Mouse (Mus musculus): ENCODE data around the gene Pebp1. TPM values are rescaled to one million over a fixed set of nuclear protein-coding genes. Genes with fewer than 3 reads are reported as not detected.

The Pebp1 gene
- polyA plus RNA-seq, 1 experiment from 2014 or later = 129 TPM

GRCm38 (mm10) chr5:117282360-117282759, 5.1 kb downstream of the Pebp1 start:
- Histone ChIP-seq H3K27ac (ENCODE audit: low read depth) (no peak overlapping the region), H3K4me2 (ENCODE audit: low read depth, low read length) (no peak overlapping the region), H3K9me3 (ENCODE audit: low read length) (no peaks in the 10 kb centered on the region), H3K27me3 (ENCODE audit: insufficient read depth, low read length) (no peaks in the 10 kb centered on the region), H3K4me1 (ENCODE audit: insufficient read depth) (peaks cover 7% of the 10 kb centered on the region), H3K36me3 (replicated peaks; ENCODE audit: insufficient read depth, low read length) (peaks cover 5% of the 10 kb centered on the region), H3K9ac (replicated peaks) (no peak overlapping the region), H3K4me3 (ENCODE audit: low read depth, low read length) (no peak overlapping the region)
- no peak for TF ChIP-seq EP300 (IDR thresholded peaks at IDR 0.05; ENCODE audit: low read depth)
- TF ChIP-seq CTCF (IDR thresholded peaks at IDR 0.05; ENCODE audit: low read depth) = peak; percentile 30
- DNase-seq (no peak), ATAC-seq (no peak)
- 78% methylated on average over 8 of the region's 8 CpGs for WGBS (ENCODE audit: insufficient replicate concordance)

DNA sequence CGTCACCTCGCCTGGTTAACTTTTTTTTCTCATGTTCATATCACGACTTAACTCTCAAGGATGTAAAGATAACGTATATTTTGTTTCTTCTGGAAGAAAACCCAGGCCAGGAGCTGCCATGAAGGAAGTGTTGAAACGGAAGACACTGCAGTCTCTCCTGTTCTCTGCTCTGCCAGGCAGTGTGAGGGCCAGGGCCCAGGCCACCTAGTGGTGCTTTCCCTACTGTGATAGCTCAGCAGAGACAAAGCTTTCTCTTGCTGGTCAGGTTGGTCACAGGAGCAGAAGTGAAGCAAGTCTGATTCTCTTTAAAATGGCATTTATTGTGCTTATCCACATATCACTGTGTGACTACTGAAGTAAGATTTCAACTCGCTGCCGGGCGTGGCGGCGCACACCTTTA, 5.9 kb downstream of the Pebp1 start:
- Histone ChIP-seq H3K36me3 (replicated peaks; ENCODE audit: insufficient read depth, low read length) (peaks cover 5% of the 10 kb centered on the region), H3K9ac (replicated peaks) (no peak overlapping the region), H3K9me3 (ENCODE audit: low read length) (no peaks in the 10 kb centered on the region), H3K4me2 (ENCODE audit: low read depth, low read length) (no peak overlapping the region), H3K4me3 (ENCODE audit: low read depth, low read length) (no peak overlapping the region), H3K4me1 (ENCODE audit: insufficient read depth) (peaks cover 3% of the 10 kb centered on the region), H3K27ac (ENCODE audit: low read depth) (no peak overlapping the region), H3K27me3 (ENCODE audit: insufficient read depth, low read length) (no peaks in the 10 kb centered on the region)
- 85% methylated on average over 10 of the region's 10 CpGs for WGBS (ENCODE audit: insufficient replicate concordance)
- TF ChIP-seq CTCF (IDR thresholded peaks at IDR 0.05; ENCODE audit: low read depth) = peak; percentile 32; the same call in 1 of the 2 replicates
- TF ChIP-seq EP300 (IDR thresholded peaks at IDR 0.05; ENCODE audit: low read depth) = no peak
- DNase-seq = no peak
- ATAC-seq = no peak

DNA sequence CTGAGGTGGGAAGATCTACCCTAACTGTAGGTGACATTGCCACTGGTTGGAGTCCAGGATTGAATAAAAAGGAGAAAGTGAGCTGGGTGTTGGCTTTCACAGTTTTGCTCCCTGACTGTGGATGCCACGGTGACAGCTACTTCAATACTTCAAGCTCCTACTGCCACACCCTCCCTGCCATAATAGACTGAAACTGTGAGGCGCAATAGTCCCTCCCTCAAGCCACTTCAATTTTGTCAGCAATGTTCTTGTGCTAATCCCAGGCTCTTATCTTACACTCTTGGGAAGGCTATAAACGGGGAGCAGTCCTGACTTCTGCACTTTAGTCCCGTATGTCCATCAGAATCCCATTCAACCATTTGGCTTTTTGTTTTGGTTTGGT, 7.8 kb downstream of the Pebp1 start:
- Histone ChIP-seq H3K9me3 (ENCODE audit: low read length) (no peaks in the 10 kb centered on the region), H3K4me1 (ENCODE audit: insufficient read depth) (no peaks in the 10 kb centered on the region), H3K27me3 (ENCODE audit: insufficient read depth, low read length) (no peaks in the 10 kb centered on the region), H3K4me3 (ENCODE audit: low read depth, low read length) (no peak overlapping the region), H3K36me3 (replicated peaks; ENCODE audit: insufficient read depth, low read length) (peaks cover 5% of the 10 kb centered on the region), H3K9ac (replicated peaks) (no peak overlapping the region), H3K27ac (ENCODE audit: low read depth) (peak overlapping the region; percentile 1), H3K4me2 (ENCODE audit: low read depth, low read length) (no peak overlapping the region)
- no peak for ATAC-seq
- TF ChIP-seq CTCF (IDR thresholded peaks at IDR 0.05; ENCODE audit: low read depth) = no peak
- no peak for TF ChIP-seq EP300 (IDR thresholded peaks at IDR 0.05; ENCODE audit: low read depth)
- DNase-seq = no peak
- 56% methylated on average over 4 of the region's 4 CpGs for WGBS (ENCODE audit: insufficient replicate concordance)

- Histone ChIP-seq H3K9me3 (ENCODE audit: low read length) (no peaks in the 10 kb centered on the region), H3K4me2 (ENCODE audit: low read depth, low read length) (peak overlapping the region; percentile 14; the same call in 1 of the 2 replicates), H3K4me1 (ENCODE audit: insufficient read depth) (no peaks in the 10 kb centered on the region), H3K36me3 (replicated peaks; ENCODE audit: insufficient read depth, low read length) (peaks cover 4% of the 10 kb centered on the region), H3K4me3 (ENCODE audit: low read depth, low read length) (no peak overlapping the region), H3K9ac (replicated peaks) (no peak overlapping the region), H3K27ac (ENCODE audit: low read depth) (peak overlapping the region; percentile 79), H3K27me3 (ENCODE audit: insufficient read depth, low read length) (no peaks in the 10 kb centered on the region)
- DNase-seq (peak; percentile 81), ATAC-seq (peak; percentile 92)
- TF ChIP-seq EP300 (IDR thresholded peaks at IDR 0.05; ENCODE audit: low read depth) (no peak), CTCF (IDR thresholded peaks at IDR 0.05; ENCODE audit: low read depth) (no peak)
- WGBS (ENCODE audit: insufficient replicate concordance) = 67% methylated on average over 15 of the region's 15 CpGs
These were observed 8.4 kb downstream of the Pebp1 start for GRCm38 (mm10) chr5:117278809-117279668.

DNA sequence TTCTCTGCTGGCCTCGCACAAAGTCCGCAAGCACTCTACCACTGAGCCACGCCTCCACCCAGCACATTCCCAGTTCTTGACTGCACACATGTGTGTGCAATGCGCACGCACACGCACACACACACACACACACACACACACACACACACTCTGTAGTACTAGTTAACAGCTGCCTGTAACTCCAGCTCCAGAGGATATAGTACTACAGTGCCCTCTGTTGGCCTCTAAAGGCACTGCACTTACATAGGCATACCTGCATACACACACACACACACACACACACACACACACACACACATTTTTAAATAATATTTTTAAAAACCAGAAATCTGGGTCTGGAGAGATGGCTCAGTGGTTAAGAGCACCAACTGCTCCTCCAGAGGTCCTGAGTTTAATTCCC, 9.6 kb downstream of the Pebp1 start:
- 96% methylated on average over 6 of the region's 6 CpGs for WGBS (ENCODE audit: insufficient replicate concordance)
- no peak for ATAC-seq

GRCm38 (mm10) chr5:117274817-117275216, 12.6 kb downstream of the Pebp1 start:
- WGBS (ENCODE audit: insufficient replicate concordance) = 65% methylated on average over 5 of the region's 5 CpGs
- TF ChIP-seq CTCF (IDR thresholded peaks at IDR 0.05; ENCODE audit: low read depth) (peak; percentile 56), EP300 (IDR thresholded peaks at IDR 0.05; ENCODE audit: low read depth) (no peak)
- ATAC-seq (no peak), DNase-seq (no peak)
- Histone ChIP-seq H3K9ac (replicated peaks) (no peak overlapping the region), H3K4me2 (ENCODE audit: low read depth, low read length) (no peak overlapping the region), H3K36me3 (replicated peaks; ENCODE audit: insufficient read depth, low read length) (peaks cover 20% of the 10 kb centered on the region; the same call in 1 of the 2 replicates), H3K27me3 (ENCODE audit: insufficient read depth, low read length) (no peaks in the 10 kb centered on the region), H3K9me3 (ENCODE audit: low read length) (no peaks in the 10 kb centered on the region), H3K27ac (ENCODE audit: low read depth) (no peak overlapping the region), H3K4me1 (ENCODE audit: insufficient read depth) (no peaks in the 10 kb centered on the region), H3K4me3 (ENCODE audit: low read depth, low read length) (no peak overlapping the region)

More for the DNA sequence above, 9.6 kb downstream of the Pebp1 start:
- no peaks in the 10 kb centered on the region for H3K4me1 ChIP-seq (ENCODE audit: insufficient read depth)
- DNase-seq = no peak
- no peak overlapping the region for H3K9ac ChIP-seq (replicated peaks)
- H3K4me3 ChIP-seq (ENCODE audit: low read depth, low read length) = no peak overlapping the region
- no peak overlapping the region for H3K27ac ChIP-seq (ENCODE audit: low read depth)
- peaks cover 9% of the 10 kb centered on the region for H3K36me3 ChIP-seq (replicated peaks; ENCODE audit: insufficient read depth, low read length)
- no peak overlapping the region for H3K4me2 ChIP-seq (ENCODE audit: low read depth, low read length)
- H3K27me3 ChIP-seq (ENCODE audit: insufficient read depth, low read length) = no peaks in the 10 kb centered on the region
- TF ChIP-seq CTCF (IDR thresholded peaks at IDR 0.05; ENCODE audit: low read depth) (peak; percentile 46), EP300 (IDR thresholded peaks at IDR 0.05; ENCODE audit: low read depth) (no peak)
- H3K9me3 ChIP-seq (ENCODE audit: low read length) = no peaks in the 10 kb centered on the region

Measured in liver, postnatal 0 days (tissue).